Mouse (Mus musculus): ENCODE measurements around the gene Gpr157. TPM values are rescaled to one million over a fixed set of nuclear protein-coding genes. Genes with fewer than 3 reads are reported as not detected.

Gene Gpr157
- total RNA-seq, 2 experiments from 2014 or later: 0.75 to 1.3 TPM

- intact Hi-C loops (cut with DNase I): no loop called here
- no peak for DNase-seq (ENCODE audit: low spot score in 2 of 2)
These were observed 20.4 kb upstream of the Gpr157 start for GRCm38 (mm10) chr4:150066706-150067323.

GRCm38 (mm10) chr4:150068216-150068615 is 18.9 kb upstream of the Gpr157 start:
- intact Hi-C loops (cut with DNase I): no loop called here

GRCm38 (mm10) chr4:150070136-150070535 is 17.0 kb upstream of the Gpr157 start:
- intact Hi-C loops (cut with DNase I): no loop called here
- DNase-seq (ENCODE audit: low spot score in 2 of 2): no peak

More at GRCm38 (mm10) chr4:150068216-150068615, 18.9 kb upstream of the Gpr157 start:
- no peak for DNase-seq (ENCODE audit: low spot score in 2 of 2)

GRCm38 (mm10) chr4:150072416-150073101 is 14.6 kb upstream of the Gpr157 start:
- intact Hi-C loops (cut with DNase I): loop anchor here (1.0 kb wide), 1 partner anchor 37 kb away; no protein-coding TSS in a partner anchor
- no peak for DNase-seq (ENCODE audit: low spot score in 2 of 2)

- peak; percentile 32 to 45 for DNase-seq (ENCODE audit: low spot score in 2 of 2)
These were observed 14.1 kb upstream of the Gpr157 start for GRCm38 (mm10) chr4:150073102-150073473.

GRCm38 (mm10) chr4:150075350-150075749 is 11.8 kb upstream of the Gpr157 start:
- intact Hi-C loops (cut with DNase I): no loop called here
- no peak for DNase-seq (ENCODE audit: low spot score in 2 of 2)

More at GRCm38 (mm10) chr4:150073102-150073473, 14.1 kb upstream of the Gpr157 start:
- intact Hi-C loops (cut with DNase I): loop anchor here (1.0 kb wide), 1 partner anchor 38 kb away; no protein-coding TSS in a partner anchor

GRCm38 (mm10) chr4:150076147-150076546 is 11.0 kb upstream of the Gpr157 start:
- intact Hi-C loops (cut with DNase I): no loop called here
- DNase-seq (ENCODE audit: low spot score in 2 of 2): peak in 1 of 2 experiments; percentile 22

GRCm38 (mm10) chr4:150078646-150079045 is 8.5 kb upstream of the Gpr157 start:
- DNase-seq (ENCODE audit: low spot score in 2 of 2): no peak
- intact Hi-C loops (cut with DNase I): no loop called here

GRCm38 (mm10) chr4:150079244-150079643 is 7.9 kb upstream of the Gpr157 start:
- no peak for DNase-seq (ENCODE audit: low spot score in 2 of 2)
- intact Hi-C loops (cut with DNase I): no loop called here

GRCm38 (mm10) chr4:150080330-150080967 is 6.7 kb upstream of the Gpr157 start:
- DNase-seq (ENCODE audit: low spot score in 2 of 2): no peak
- intact Hi-C loops (cut with DNase I): no loop called here

- DNase-seq (ENCODE audit: low spot score in 2 of 2): no peak
- intact Hi-C loops (cut with DNase I): no loop called here
These were observed 1.8 kb upstream of the Gpr157 start for GRCm38 (mm10) chr4:150085366-150085765.

- no peak for DNase-seq (ENCODE audit: low spot score in 2 of 2)
- intact Hi-C loops (cut with DNase I): no loop called here
These were observed 364 bp upstream of the Gpr157 start for GRCm38 (mm10) chr4:150086841-150087160.

- DNase-seq (ENCODE audit: low spot score in 2 of 2): no peak
- intact Hi-C loops (cut with DNase I): no loop called here
These were observed 845 bp downstream of the Gpr157 start for GRCm38 (mm10) chr4:150087890-150088530.

- intact Hi-C loops (cut with DNase I): no loop called here
- no peak for DNase-seq (ENCODE audit: low spot score in 2 of 2)
These were observed 2.0 kb downstream of the Gpr157 start for GRCm38 (mm10) chr4:150089121-150089520.

- intact Hi-C loops (cut with DNase I): no loop called here
- no peak for DNase-seq (ENCODE audit: low spot score in 2 of 2)
These were observed 4.9 kb downstream of the Gpr157 start for GRCm38 (mm10) chr4:150091887-150092582.

- no peak for DNase-seq (ENCODE audit: low spot score in 2 of 2)
- intact Hi-C loops (cut with DNase I): no loop called here
These were observed 5.4 kb downstream of the Gpr157 start for GRCm38 (mm10) chr4:150092583-150092902.

- no peak for DNase-seq (ENCODE audit: low spot score in 2 of 2)
- intact Hi-C loops (cut with DNase I): no loop called here
These were observed 6.6 kb downstream of the Gpr157 start for GRCm38 (mm10) chr4:150093560-150094462.

- DNase-seq (ENCODE audit: low spot score in 2 of 2): no peak
- intact Hi-C loops (cut with DNase I): no loop called here
These were observed 7.3 kb downstream of the Gpr157 start for GRCm38 (mm10) chr4:150094463-150094789.

GRCm38 (mm10) chr4:150096309-150096708 is 9.1 kb downstream of the Gpr157 start:
- intact Hi-C loops (cut with DNase I): loop anchor here (5.0 kb wide), 1 partner anchor 289 kb away; no protein-coding TSS in a partner anchor
- DNase-seq (ENCODE audit: low spot score in 2 of 2): no peak
